Mouse (Mus musculus) stomach, postnatal 0 days (tissue): ENCODE measurements around the gene F930015N05Rik.

Experiments used
- CTCF ChIP-seq: IDR thresholded peaks from 2 replicates; pipeline ENCODE4 v1.5.1; 2016; ENCODE audit warnings: antibody characterized with exemption, low read depth, mild to moderate bottlenecking, moderate library complexity
- EP300 ChIP-seq: optimal IDR thresholded peaks from 2 replicates; pipeline ENCODE3; 2016; ENCODE audit warnings: antibody characterized with exemption

- TF ChIP-seq CTCF (no peak), EP300 (no peak)
Measured at GRCm38 (mm10) chr11:64386333-64386732, 50.1 kb downstream of the F930015N05Rik start.
